In genomic region chr19:10524784-10525105, GRCm38 (mm10) we compare ENCODE assay signal across 8 mouse cellular contexts. TPM values are rescaled to one million over a fixed set of nuclear protein-coding genes. Genes with fewer than 3 reads are reported as not detected.
DNase-seq lines count a peak whose midpoint lies in the region; ATAC-seq and TF ChIP-seq lines count a peak whose summit lies in the region.

No protein-coding gene starts in this region.

- peak overlapping the region; percentile 84 for H3K4me2 ChIP-seq in heart, embryonic 14.5 days (ENCODE audit: low read length)

- 2% methylated on average over 19 of the region's 19 CpGs for WGBS in heart, embryonic 14.5 days
- WGBS in midbrain, embryonic 10.5 days, result 1% methylated on average over 19 of the region's 19 CpGs

- no peak for ATAC-seq in heart, embryonic 14.5 days (ENCODE audit: insufficient number of reproducible peaks, insufficient read depth, low FRiP score, low read depth)
- ATAC-seq in G1E (ENCODE audit: extremely low read depth, insufficient number of reproducible peaks, low FRiP score, poor library complexity, severe bottlenecking), result no peak
- ATAC-seq in granulocyte monocyte progenitor cell, adult 5-6 weeks (replicated peaks; ENCODE audit: poor library complexity, severe bottlenecking), result peak; percentile 15

- DNase-seq in heart, adult 9 months (ENCODE audit: low spot score in 2 of 2), result no peak
- peak; percentile 8 for DNase-seq in G1E (ENCODE audit: low spot score)
- DNase-seq in midbrain, embryonic 10.5 days (ENCODE audit: low spot score), result no peak
- DNase-seq in urinary bladder, postnatal 14 days (ENCODE audit: low spot score), result no peak
- no peak for DNase-seq in cerebellum, adult 18-20 months
- DNase-seq in urinary bladder, adult 2 months (ENCODE audit: low spot score), result no peak

- peaks cover 0 to 24% of the 10 kb centered on the region in 2 experiments; a peak in 2 of 4 replicates for H3K4me1 ChIP-seq in heart, embryonic 14.5 days (ENCODE audit: control insufficient read depth in 2 of 2, insufficient read depth in 2 of 2, low read length in 2 of 2)
- peaks cover 58% of the 10 kb centered on the region for H3K4me1 ChIP-seq in G1E (ENCODE audit: insufficient read depth, low read depth, low read length)
- peaks cover 36% of the 10 kb centered on the region for H3K4me1 ChIP-seq in midbrain, embryonic 10.5 days

- no peaks in the 10 kb centered on the region for H3K27me3 ChIP-seq in heart, embryonic 14.5 days (ENCODE audit: control insufficient read depth, insufficient read depth, low read length)
- no peaks in the 10 kb centered on the region for H3K27me3 ChIP-seq in G1E (ENCODE audit: insufficient read depth, low read length)
- H3K27me3 ChIP-seq in midbrain, embryonic 10.5 days (ENCODE audit: low read depth, poor library complexity, severe bottlenecking), result no peaks in the 10 kb centered on the region

- TF ChIP-seq CTCF in G1E (IDR thresholded peaks at IDR 0.05; ENCODE audit: low read depth, low read length), result no peak

- peak overlapping the region; percentile 87 to 99 for H3K27ac ChIP-seq in heart, embryonic 14.5 days (replicated peaks in 1 of 2; ENCODE audit: control insufficient read depth in 1 of 2, insufficient read depth in 1 of 2, low read depth in 2 of 2, low read length in 2 of 2)
- H3K27ac ChIP-seq in midbrain, embryonic 10.5 days (replicated peaks), result peak overlapping the region; percentile 100

- H3K9ac ChIP-seq in heart, embryonic 14.5 days (ENCODE audit: low read length), result peak overlapping the region; percentile 98

- H3K36me3 ChIP-seq in heart, embryonic 14.5 days (ENCODE audit: control insufficient read depth, insufficient read depth, low read length), result peaks cover 29% of the 10 kb centered on the region
- peaks cover 39% of the 10 kb centered on the region for H3K36me3 ChIP-seq in G1E (replicated peaks)
- H3K36me3 ChIP-seq in midbrain, embryonic 10.5 days, result peaks cover 31% of the 10 kb centered on the region

- H3K9me3 ChIP-seq in heart, embryonic 14.5 days (ENCODE audit: control insufficient read depth, low read length), result no peaks in the 10 kb centered on the region
- no peaks in the 10 kb centered on the region for H3K9me3 ChIP-seq in G1E (replicated peaks)
- no peaks in the 10 kb centered on the region for H3K9me3 ChIP-seq in midbrain, embryonic 10.5 days (replicated peaks)

- H3K4me3 ChIP-seq in heart, embryonic 14.5 days (ENCODE audit: control insufficient read depth in 1 of 2, insufficient read depth in 1 of 2, low read depth in 1 of 2, low read length in 2 of 2), result peak overlapping the region; percentile 97 to 99
- peak overlapping the region; percentile 96 for H3K4me3 ChIP-seq in G1E (ENCODE audit: low read depth, low read length)
- H3K4me3 ChIP-seq in midbrain, embryonic 10.5 days, result peak overlapping the region; percentile 98

RNA-seq across cellular contexts. Expression of gene Cpsf7, which starts 0.3 kb away (rescaled TPM):
- 31.7 and 34.9 TPM in 2 replicates for polyA plus RNA-seq in heart, embryonic 14.5 days (2014; fragmentation: Nextera tagmentation; extraction: Ambion mirVana)
- total RNA-seq in G1E (2014; fragmentation: Nextera tagmentation) (108 and 119 TPM in 2 replicates), G1E (2017) (48.5 and 48.6 TPM in 2 replicates)
- polyA plus RNA-seq in G1E (2012), result 47.4 and 69.0 TPM in 2 replicates
- total RNA-seq in granulocyte monocyte progenitor cell, adult 5-6 weeks (2014; fragmentation: Nextera tagmentation), result 73.3 and 88.9 TPM in 2 replicates
- total RNA-seq in granulocyte monocyte progenitor cell, adult 5-6 weeks (2017), result 34.5 and 36.4 TPM in 2 replicates
- 57.9 and 63.2 TPM in 2 replicates for polyA plus RNA-seq in midbrain, embryonic 10.5 days (2016; fragmentation: Nextera tagmentation; extraction: Ambion mirVana)
- 61.3 and 68.7 TPM in 2 replicates for polyA plus RNA-seq in urinary bladder, adult 2 months (2012; rRNA removed)

RNA-seq across cellular contexts. Expression of gene Sdhaf2, which starts 1.2 kb away (rescaled TPM):
- 52.2 and 54.0 TPM in 2 replicates for polyA plus RNA-seq in heart, embryonic 14.5 days (2014; fragmentation: Nextera tagmentation; extraction: Ambion mirVana)
- 89.1 and 102 TPM in 2 replicates for total RNA-seq in G1E (2014; fragmentation: Nextera tagmentation)
- 145 and 154 TPM in 2 replicates for total RNA-seq in G1E (2017)
- polyA plus RNA-seq in G1E (2012), result 5.7 and 7.0 TPM in 2 replicates
- total RNA-seq in granulocyte monocyte progenitor cell, adult 5-6 weeks (2014; fragmentation: Nextera tagmentation), result 42.9 and 44.4 TPM in 2 replicates
- total RNA-seq in granulocyte monocyte progenitor cell, adult 5-6 weeks (2017), result 48.7 and 58.9 TPM in 2 replicates
- 62.1 and 66.9 TPM in 2 replicates for polyA plus RNA-seq in midbrain, embryonic 10.5 days (2016; fragmentation: Nextera tagmentation; extraction: Ambion mirVana)
- polyA plus RNA-seq in urinary bladder, adult 2 months (2012; rRNA removed), result 50.8 and 52.0 TPM in 2 replicates

RNA-seq across cellular contexts. Expression of gene Tmem216, which starts 31.3 kb away (rescaled TPM):
- 19.3 and 26.0 TPM in 2 replicates for polyA plus RNA-seq in heart, embryonic 14.5 days (2014; fragmentation: Nextera tagmentation; extraction: Ambion mirVana)
- total RNA-seq in G1E (2014; fragmentation: Nextera tagmentation) (20.3 and 25.6 TPM in 2 replicates), G1E (2017) (14.6 and 17.5 TPM in 2 replicates)
- polyA plus RNA-seq in G1E (2012), result 1.7 and 1.9 TPM in 2 replicates
- total RNA-seq in granulocyte monocyte progenitor cell, adult 5-6 weeks (2014; fragmentation: Nextera tagmentation), result 30.4 and 39.5 TPM in 2 replicates
- total RNA-seq in granulocyte monocyte progenitor cell, adult 5-6 weeks (2017), result 19.9 and 27.1 TPM in 2 replicates
- 66.9 and 67.6 TPM in 2 replicates for polyA plus RNA-seq in midbrain, embryonic 10.5 days (2016; fragmentation: Nextera tagmentation; extraction: Ambion mirVana)
- polyA plus RNA-seq in urinary bladder, adult 2 months (2012; rRNA removed), result 25.0 and 35.7 TPM in 2 replicates

RNA-seq across cellular contexts. Expression of gene Ppp1r32, which starts 42.0 kb away (rescaled TPM):
- not detected in 2 replicates for polyA plus RNA-seq in heart, embryonic 14.5 days (2014; fragmentation: Nextera tagmentation; extraction: Ambion mirVana)
- total RNA-seq in G1E (2014; fragmentation: Nextera tagmentation) (0.53 and 1.1 TPM in 2 replicates), G1E (2017) (0.12 TPM in 1 of 2 replicates, not detected in the other)
- polyA plus RNA-seq in G1E (2012), result 0.51 and 0.52 TPM in 2 replicates
- total RNA-seq in granulocyte monocyte progenitor cell, adult 5-6 weeks (2014; fragmentation: Nextera tagmentation), result 1.2 TPM in 1 of 2 replicates, not detected in the other
- not detected in 2 replicates for total RNA-seq in granulocyte monocyte progenitor cell, adult 5-6 weeks (2017)
- polyA plus RNA-seq in midbrain, embryonic 10.5 days (2016; fragmentation: Nextera tagmentation; extraction: Ambion mirVana), result 0.39 and 0.47 TPM in 2 replicates
- polyA plus RNA-seq in urinary bladder, adult 2 months (2012; rRNA removed), result 0.26 and 0.44 TPM in 2 replicates

RNA-seq across cellular contexts. Expression of gene Cyb561a3, which starts 52.2 kb away (rescaled TPM):
- polyA plus RNA-seq in heart, embryonic 14.5 days (2014; fragmentation: Nextera tagmentation; extraction: Ambion mirVana), result 19.2 and 19.9 TPM in 2 replicates
- total RNA-seq in G1E (2014; fragmentation: Nextera tagmentation) (23.1 and 23.5 TPM in 2 replicates), G1E (2017) (18.0 and 22.5 TPM in 2 replicates)
- polyA plus RNA-seq in G1E (2012), result 6.3 and 8.2 TPM in 2 replicates
- total RNA-seq in granulocyte monocyte progenitor cell, adult 5-6 weeks (2014; fragmentation: Nextera tagmentation), result 35.1 and 39.7 TPM in 2 replicates
- total RNA-seq in granulocyte monocyte progenitor cell, adult 5-6 weeks (2017), result 21.7 and 31.3 TPM in 2 replicates
- 15.2 and 15.3 TPM in 2 replicates for polyA plus RNA-seq in midbrain, embryonic 10.5 days (2016; fragmentation: Nextera tagmentation; extraction: Ambion mirVana)
- polyA plus RNA-seq in urinary bladder, adult 2 months (2012; rRNA removed), result 30.8 and 35.8 TPM in 2 replicates
